Mouse (Mus musculus): ENCODE results near the gene F2. TPM values are rescaled to one million over a fixed set of nuclear protein-coding genes. Genes with fewer than 3 reads are reported as not detected.

Gene F2
- not detected for polyA plus RNA-seq (2014; fragmentation: Illumina TruSeq; extraction: RNeasy Lipid Tissue Mini Kit (QIAGEN cat#74804); ENCODE audit: low read depth, low replicate concordance)

GRCm38 (mm10) chr2:91636229-91636628, at the start of gene F2:
F2 (minus strand) TSS chr2:91636414.

GRCm38 (mm10) chr2:91649553-91650359, 13.5 kb upstream of the F2 start, which contains the start of the genes Zfp408 and Arhgap1:
Zfp408 (minus strand) TSS chr2:91649791.
Arhgap1 (plus strand) TSS chr2:91649860.

Other genes with a start within 250 kb of the F2 start
- gene 1110051M20Rik, start 191.7 kb downstream of the F2 start, polyA plus RNA-seq (2014; fragmentation: Illumina TruSeq; extraction: RNeasy Lipid Tissue Mini Kit (QIAGEN cat#74804); ENCODE audit: low read depth, low replicate concordance), result 18.8 TPM
- gene Lrp4, start 178.9 kb downstream of the F2 start, polyA plus RNA-seq (2014; fragmentation: Illumina TruSeq; extraction: RNeasy Lipid Tissue Mini Kit (QIAGEN cat#74804); ENCODE audit: low read depth, low replicate concordance), result 13.6 TPM
- 15.0 TPM for gene Ckap5, start 109.7 kb downstream of the F2 start, polyA plus RNA-seq (2014; fragmentation: Illumina TruSeq; extraction: RNeasy Lipid Tissue Mini Kit (QIAGEN cat#74804); ENCODE audit: low read depth, low replicate concordance)
- gene Zfp408, start 13.4 kb upstream of the F2 start, polyA plus RNA-seq (2014; fragmentation: Illumina TruSeq; extraction: RNeasy Lipid Tissue Mini Kit (QIAGEN cat#74804); ENCODE audit: low read depth, low replicate concordance), result 11.3 TPM
- gene Arhgap1, start 13.4 kb upstream of the F2 start, polyA plus RNA-seq (2014; fragmentation: Illumina TruSeq; extraction: RNeasy Lipid Tissue Mini Kit (QIAGEN cat#74804); ENCODE audit: low read depth, low replicate concordance), result 67.9 TPM
- gene Atg13, start 74.2 kb upstream of the F2 start, polyA plus RNA-seq (2014; fragmentation: Illumina TruSeq; extraction: RNeasy Lipid Tissue Mini Kit (QIAGEN cat#74804); ENCODE audit: low read depth, low replicate concordance), result 33.3 TPM
- gene Harbi1, start 74.4 kb upstream of the F2 start, polyA plus RNA-seq (2014; fragmentation: Illumina TruSeq; extraction: RNeasy Lipid Tissue Mini Kit (QIAGEN cat#74804); ENCODE audit: low read depth, low replicate concordance), result 10.5 TPM
- gene Ambra1, start 93.7 kb upstream of the F2 start, polyA plus RNA-seq (2014; fragmentation: Illumina TruSeq; extraction: RNeasy Lipid Tissue Mini Kit (QIAGEN cat#74804); ENCODE audit: low read depth, low replicate concordance), result 22.0 TPM

Data from adipose tissue, adult 10 weeks (tissue).